Mouse (Mus musculus): ENCODE measurements around the gene Rnf151.
A peak's percentile ranks its signal among the peaks of the same experiment; 100 is the strongest.

DNA sequence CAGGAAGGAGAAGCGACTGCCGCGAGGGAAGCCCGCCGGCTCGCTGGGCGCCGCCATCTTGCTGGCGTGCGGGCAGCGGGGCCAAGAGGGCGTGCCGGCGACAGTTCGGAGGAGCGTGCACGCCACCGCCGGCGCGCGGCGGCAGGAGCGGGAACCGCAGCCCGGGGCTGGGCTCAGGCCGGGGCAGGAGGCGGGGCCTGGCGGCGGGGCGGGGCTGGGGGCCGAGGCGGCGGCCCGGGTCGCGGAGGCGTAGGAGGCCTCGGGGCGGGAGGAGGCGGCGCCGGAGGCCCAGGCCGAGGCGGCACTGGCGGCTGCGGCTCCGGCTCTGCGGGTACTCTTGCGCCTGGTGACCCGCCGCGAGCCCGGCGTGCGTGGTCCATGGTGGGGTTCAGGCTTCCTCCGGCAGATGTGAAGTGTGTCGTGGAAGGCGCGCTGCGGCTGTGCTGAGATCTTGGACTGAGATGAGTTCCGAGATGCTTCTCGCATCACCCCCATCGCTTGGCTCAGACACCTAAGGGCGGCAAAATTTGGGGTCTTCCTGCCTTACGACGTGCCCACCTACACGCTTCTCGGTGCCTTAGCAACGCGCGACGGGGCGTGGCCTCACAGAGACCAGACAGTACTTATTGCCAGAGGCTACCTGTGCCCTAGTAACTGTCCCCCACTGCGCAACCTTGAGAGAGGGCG, 21.7 kb downstream of the Rnf151 start, which contains the start of the genes Gfer and Noxo1:
- TF ChIP-seq POLR2A (IDR thresholded peaks at IDR 0.05; ENCODE audit: extremely low read depth, insufficient read depth, low read length): 0 out of 2 replicates have a peak, but pooled peaks have one; percentile 30
- TF ChIP-seq CTCF (IDR thresholded peaks at IDR 0.05; ENCODE audit: low read depth, low read length): peak; percentile 33; the same call in 1 of the 2 replicates
